Mouse (Mus musculus): ENCODE results near the gene Dbx1.
A peak's percentile ranks its signal among the peaks of the same experiment; 100 is the strongest.

The Dbx1 gene

DNA sequence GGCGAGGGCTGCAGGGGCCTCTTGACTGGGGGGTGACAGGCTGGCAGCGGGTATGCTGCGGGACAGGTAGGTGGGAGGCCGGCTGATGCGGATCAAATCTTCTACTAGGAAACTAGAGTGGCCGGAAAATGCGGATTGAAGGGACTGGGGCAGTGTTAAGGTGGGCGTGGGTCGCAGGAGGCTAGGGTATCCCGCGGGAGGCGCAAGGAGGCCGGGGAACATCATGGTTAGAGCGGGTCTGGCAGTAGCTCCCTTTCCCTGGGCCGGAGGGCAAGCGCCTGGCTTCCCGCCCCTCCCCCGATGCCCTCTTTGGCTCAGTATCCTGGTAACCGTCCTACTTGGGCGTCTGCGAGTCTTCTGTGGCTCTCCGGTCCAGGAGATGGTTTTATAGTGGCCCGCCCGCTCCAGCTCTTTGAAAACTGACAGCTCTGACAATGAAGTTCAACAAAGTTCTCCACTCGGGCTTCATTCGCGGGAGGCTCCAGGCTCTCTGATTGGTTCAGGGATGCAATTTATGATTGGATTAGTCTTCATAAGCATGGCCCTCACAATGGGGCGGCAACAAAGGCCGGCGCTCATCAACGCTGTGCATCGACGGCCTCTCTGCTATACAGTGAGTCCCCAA, at the start of gene Dbx1:
Dbx1 (minus strand) TSS at position 359 of the 625 bp plus-strand sequence.
- DNase-seq = no peak

DNA sequence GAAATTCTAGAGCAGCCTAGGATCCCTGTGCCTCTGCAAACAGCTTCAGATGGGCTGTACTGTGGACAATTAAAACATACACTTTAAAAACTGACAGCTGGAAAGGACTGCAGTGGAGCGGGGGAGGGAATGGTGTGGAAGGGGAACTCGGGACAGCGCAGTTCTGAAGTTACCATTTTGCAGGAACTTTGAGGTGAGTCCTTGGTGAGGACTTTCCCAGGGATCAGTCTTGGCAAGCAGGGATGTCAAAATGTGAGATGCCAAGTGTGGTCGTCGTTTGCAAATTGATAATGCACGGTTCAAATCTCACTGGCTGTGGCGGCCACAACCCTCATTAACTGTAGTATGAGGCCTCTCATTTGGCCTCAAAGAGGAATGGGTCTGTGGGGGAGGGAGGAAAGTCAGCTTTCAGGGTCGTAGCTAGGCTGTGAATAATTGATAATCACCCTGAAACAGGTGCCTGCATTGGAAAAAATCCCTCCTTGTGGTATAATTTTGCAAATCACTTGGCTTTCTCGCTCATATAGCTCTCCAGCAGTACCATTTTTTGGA, 42.3 kb upstream of the Dbx1 start:
- no peak for DNase-seq

DNA sequence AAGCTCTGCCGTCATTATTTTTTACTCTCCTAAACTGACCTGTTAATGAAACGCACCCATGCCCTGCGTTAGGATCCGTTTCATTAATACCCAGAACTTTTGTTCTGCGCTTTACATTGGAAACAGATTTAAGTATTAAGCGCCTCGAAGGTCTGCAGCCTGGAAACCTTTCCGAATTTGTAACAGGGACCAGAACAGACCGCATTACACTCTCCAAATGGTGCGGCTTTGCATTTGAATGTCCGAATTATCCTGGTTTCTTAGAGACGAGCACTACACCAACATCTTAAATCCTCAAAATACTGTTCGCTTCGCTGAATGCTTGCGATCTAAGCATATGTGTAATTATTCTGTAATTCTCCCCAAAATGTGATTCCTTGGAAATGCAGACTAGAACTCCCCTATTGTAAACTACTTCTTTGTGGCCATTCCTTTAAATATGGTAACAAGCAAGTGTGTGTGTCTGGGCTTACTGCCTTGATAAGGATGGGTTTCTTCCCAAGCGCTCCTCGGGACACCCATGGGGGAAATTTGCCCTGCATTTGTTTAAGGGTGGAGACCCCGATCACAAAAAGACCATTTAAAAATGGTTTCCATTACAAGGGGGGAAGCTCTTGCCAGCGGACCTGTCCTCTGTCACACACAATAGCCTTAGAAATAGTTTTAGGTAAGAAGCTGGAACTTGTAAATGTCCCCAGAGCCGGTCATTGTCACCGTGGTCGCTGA, 41.6 kb upstream of the Dbx1 start:
- DNase-seq = no peak

DNA sequence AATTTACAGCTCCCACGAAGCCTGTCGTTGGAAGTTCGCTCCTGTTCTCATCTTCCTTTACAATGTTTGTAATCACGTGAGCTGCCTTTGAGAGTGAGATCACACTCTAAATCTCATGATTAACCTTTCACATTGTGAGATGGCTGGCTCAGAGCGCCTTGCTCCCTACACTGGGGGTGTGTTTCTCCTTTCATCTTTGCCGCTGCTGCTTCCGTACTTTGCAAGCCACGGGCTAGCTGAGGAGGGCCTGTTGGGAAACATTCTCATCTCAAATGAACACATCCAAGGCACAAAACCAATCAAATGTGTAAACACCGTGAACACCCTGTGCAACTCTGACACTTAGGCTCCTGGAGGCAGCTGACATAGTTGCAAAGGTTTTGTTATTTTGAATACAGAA, 40.5 kb upstream of the Dbx1 start:
- DNase-seq = no peak

DNA sequence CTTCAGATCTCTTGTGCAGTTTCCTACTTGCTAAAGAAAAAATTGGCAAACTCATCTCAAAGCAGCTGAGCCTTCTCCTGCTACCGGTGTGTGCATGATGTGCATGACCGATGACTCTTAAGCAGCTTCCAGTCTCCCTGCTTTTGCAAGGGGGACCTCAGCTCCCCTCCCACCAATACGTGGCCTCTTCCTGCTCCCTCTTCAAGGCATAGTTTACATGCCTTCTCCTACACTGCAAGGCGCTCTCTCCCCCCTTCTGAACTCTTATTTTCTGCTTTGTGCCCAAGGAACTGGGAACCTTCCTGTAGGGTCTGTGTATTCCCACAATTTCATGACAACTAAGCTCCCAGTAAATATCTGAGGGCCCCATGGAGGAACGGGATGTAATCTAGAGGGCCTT, 40.0 kb upstream of the Dbx1 start:
- no peak for DNase-seq

DNA sequence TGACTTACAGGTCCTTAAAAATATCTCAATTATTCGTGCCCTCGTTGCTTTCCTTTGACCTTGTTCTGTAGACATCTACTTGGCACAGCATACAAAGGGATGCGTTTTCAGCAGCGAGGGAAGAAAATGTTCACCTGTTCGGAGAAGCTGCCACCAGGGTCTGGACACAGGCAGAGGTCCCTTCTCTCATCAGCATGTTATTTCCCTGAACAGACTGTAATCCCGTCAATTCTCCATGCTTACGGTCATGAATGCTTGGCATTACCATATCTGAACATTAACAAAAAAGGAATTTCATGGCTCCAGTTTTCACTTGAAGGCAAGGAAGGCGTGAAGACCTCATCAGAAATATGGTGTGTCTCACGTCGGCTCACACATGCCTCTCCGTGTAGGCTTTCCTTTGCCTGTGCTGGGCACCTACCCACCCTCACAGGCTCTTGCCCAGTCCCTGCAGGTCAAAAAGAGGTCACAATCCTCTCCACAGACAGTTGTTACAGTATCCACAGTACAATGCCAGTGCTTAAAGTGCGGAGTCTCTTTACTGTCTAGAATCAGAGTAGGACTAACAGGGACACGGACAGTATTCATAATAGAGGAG, 31.7 kb upstream of the Dbx1 start:
- DNase-seq = no peak

DNA sequence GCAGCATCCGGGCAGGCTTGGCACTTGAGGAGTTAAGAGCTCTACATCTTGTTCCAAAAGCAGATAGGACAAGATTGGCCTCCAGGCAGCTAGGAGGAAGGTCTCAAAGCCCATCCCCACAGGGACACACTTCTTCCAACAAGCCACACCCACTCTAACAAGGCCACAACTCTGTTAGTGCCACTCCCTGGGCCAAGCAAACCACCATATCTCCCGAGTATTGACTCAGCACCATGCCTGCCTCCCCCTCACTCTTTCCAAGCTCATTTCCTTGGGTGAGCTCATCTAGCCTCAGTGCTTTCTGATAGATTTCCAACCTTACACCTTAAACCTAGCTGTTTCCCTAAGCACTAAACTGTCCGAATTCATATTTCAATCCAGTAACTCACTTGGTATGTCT, 26.9 kb upstream of the Dbx1 start:
- no peak for DNase-seq

DNA sequence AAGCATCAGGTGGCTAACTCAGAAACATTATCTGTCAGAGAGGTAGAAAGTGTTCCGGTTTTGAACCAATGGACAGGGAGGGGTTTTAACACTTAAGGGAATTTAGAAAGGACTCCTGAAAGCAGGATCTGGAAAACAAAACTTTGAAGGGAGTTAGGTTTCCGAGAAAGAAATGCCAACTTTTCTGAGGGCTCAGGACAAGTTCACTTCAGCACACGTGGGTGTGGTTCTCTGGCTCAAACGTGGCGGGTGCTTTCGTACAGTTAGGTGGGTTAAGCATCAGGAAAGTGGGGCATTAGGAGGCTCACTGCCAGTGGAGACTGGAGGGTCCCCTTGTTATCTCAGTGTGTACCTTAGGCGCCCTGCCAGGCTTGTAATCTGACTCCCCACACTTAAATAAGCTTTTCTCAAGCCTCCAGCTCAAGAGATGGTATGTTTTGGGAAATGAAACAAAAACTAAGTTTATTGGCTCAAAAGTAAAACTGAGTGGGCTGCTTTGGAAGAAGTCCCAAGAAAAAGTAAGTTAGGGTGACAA, 25.9 kb upstream of the Dbx1 start:
- DNase-seq = no peak

DNA sequence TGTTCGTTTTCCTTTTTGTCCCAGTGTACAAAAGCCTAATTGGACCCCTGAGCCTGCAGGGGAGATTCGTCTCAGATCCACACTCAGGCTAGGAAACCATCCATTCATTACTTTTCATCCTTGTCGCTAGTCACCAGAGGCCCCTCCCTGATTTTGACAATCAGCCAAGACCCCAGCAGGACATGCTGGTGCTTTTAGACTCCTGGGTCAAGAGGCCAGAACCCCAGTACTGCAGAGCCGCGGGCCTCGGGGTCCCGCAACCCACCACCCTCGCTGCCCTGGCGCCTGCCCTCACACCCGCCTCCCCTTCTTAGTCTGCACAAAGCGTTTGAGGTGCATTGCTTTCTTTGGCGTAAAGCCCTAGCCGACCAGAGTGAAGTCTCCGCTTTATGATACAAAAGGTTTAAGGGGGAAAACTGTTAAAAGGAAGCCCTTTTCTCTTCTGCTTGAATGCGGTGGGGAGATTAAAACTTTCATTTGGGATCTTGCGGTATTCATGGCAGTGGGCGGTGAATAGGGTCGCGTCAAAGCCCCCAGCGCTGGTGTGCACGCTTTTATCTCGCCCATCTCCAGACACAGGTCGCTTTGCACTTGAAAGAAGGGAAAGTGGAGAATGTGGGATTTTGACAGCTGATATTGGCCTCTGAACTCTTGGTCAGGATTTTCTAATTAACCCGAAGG, 25.3 kb upstream of the Dbx1 start:
- DNase-seq = no peak

DNA sequence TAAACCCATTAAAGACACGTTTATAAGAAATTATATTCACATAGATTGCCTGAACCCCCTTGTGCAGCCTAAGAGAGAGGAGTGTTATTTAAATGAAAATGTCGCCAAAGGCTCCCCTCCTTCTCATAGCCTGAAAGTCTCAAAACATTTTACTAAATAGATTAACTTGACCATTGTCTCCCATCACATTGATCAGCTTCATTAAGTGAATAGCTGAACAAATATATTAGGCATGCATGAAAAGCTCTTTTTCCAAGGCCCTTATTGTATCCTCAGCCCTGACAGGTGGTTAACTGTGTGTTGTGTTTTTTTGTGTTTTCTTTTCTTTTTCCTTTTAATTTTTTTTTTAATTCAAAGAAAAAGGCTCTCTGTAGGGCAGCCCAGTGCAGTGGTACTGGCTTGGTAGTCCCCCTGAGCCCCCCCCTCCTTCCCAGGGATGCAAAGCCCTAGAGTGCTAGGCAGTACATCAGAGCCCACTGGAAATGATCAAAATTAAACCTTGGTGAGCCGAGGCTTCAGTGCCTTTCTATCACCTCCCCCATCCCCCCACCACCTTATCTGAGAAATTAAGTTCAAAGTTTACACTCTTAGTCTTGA, 4.2 kb upstream of the Dbx1 start:
- DNase-seq = no peak

DNA sequence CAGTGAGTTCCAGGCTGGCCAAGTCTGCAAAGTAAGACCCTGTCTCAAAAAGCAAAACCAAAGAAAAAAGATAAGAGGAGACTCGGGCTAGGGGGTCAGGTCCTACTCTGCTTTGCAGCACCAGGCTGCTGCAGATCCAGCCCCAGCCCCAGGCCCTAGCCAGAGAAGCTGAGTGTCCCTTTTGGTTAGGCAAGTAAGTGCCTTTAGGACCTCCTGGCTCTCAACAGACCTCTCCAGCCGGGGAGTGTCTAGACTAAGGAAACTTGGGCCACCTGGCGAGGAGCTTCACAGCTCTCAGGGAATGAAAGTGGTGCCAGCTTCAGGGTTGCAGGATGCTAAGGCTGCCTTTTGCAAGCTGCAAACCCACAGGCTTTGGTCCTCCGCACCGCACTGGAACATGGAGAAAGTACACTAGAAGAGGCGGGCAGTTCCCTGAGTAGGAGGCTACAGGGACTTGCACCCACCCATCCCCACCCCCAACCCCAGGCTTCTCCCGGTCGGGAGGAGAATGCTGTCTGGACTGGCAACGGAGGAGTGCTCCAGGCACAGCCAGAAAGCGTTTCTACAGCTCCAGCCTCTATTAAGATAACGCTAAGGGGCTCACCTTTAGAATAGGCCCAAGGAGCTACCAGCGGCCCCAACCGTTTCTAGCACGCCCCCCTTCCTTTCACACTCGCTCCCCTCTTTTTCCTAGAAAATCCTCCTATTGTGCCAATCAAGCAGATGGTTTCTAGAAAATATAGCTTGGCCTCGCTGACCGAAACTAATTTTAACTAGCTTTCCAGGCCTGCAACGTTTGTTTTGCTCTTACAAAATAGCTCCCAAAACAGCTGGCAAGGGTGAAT, 3.4 kb upstream of the Dbx1 start:
- DNase-seq = no peak

DNA sequence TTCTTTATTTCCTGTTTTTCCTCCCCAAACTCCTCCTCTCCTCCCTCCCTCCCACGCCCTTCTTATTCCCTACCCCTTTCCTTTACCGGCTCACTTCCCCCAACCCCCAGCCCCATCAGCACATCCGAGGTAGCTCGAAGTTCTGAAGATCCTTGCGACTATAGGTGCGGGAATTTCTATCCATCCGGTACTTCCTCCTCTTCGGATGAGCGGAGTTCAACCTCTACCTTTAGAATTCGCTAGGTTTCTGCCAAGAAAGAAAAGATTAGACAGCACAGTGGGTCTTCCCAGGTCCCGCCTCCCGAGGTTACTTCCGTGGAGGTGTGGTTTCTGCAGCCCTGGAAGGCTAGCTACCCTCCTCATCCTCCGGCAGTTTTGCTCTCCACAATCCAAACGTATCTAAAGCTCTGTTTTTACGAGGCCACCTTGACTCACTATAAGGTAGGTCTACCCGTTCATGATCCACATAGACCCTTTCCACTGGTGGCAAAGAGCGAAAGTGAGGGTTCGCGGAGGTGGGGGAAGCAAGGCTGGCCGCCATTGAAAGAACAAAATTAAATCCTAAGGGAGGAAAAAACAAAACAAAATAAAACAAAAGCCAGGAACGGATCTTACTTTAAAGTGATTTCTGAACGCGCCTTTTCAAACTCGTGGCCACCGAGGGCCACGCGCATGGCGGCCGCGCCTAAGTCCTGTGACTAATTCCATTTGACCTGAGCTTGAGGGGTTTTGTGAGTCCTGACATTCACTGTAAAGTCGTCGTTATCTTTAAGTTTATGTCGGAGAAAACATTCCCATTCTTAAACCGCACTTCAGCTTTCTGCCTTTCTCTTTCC, 2.5 kb upstream of the Dbx1 start:
- no peak for DNase-seq

DNA sequence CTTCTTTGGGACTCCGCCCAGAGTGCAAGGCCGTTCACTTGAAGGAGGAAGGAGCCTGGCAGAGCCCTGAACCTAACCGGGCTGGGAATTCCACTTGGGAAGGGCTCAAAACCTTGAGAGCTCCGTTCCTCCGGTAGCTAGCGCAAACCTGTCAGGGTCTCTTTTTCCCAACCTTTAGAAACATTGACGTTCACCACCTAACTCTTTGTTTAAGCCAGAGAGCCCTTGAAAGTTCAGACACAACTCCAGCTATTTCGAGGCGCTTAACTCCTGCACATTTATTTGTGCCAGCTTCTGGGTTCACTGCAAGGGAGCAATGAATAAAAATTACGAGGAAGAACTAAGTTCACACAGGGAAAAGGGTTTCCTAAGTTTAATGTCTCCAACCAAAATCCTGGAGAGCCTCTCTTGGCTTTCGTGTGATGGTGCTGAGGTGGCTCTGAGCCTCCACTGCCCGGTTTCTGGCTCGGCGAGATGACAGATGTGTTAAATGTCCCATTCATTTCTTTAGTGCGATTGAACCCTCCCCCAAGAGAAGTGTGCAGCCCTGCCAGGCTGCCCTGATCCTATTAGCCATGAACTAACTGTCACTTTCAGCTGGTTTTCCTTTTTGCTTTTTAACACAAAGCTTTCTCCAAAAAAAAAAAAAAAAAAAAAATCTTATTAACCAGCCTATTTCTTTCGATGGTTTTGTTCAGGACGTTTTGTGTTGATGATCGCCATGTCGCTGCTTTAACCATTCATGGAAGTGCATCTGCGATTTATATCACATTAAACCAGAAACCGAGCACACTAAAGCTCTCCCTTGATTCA, 1.4 kb upstream of the Dbx1 start:
- no peak for DNase-seq

DNA sequence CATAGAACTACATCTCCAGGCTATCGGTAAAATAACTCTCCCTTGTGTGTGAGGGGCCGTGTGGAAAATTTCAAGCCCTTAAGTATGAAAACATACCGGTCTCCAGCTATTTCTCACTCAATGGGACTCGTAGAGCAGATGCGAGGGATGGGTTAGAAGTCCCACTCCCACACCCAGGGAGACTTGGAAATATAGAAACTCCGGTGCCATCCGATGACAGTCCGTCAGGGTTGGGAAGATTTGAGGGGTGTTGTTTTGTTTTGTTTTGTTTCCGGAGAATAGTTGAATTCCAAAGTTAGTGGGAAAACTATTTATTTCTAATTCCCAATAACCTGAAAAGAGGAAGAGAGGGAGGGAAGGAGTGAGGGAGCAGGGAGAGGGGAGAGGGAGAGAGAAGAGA, 632 bp upstream of the Dbx1 start:
- no peak for DNase-seq

DNA sequence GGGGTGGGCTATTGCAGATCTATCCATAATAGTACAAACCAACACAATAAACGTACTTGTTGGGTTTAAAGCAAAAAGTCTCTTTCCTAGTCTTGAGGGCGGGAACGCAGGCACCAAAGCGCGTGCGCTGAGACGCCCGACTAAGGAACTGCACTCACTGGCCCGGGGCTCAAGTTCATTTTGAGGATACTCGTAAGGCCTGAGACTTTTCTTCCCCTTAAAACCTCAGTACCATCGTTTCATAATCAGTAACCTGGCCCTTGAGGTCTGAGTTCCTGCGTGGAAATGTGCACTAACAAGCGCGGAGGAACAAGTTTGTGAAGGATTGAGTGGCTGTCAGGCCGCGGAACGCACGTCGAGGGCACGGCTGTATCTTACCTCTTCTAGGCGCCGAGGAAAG, 678 bp downstream of the Dbx1 start:
- DNase-seq = no peak

DNA sequence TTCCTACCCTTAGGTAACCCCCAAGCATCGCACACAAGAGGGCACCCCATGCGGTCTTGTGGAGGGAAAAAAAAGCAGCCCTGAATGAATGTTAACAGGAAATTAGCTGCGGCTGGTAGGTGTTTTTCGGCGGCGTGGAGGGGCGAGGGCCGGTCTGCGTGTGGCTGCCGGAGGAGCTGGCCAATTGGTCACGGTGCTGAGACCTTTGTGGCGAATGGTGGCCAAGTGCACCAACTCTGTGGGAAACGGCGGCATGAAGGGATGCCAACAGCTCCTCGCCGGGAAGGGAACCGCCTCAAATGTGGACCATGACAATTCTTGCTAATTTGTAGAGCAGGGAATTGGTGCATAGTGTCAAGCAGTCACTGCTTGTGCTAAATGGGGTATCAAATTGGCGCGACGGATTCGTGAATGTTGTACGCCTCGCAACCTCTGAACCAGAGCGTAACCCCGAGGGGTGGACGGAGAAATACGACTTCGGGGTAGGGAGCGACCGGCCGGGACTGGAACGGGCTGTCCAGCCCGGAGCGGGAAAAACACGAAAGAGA, 1.5 kb downstream of the Dbx1 start:
- no peak for DNase-seq

DNA sequence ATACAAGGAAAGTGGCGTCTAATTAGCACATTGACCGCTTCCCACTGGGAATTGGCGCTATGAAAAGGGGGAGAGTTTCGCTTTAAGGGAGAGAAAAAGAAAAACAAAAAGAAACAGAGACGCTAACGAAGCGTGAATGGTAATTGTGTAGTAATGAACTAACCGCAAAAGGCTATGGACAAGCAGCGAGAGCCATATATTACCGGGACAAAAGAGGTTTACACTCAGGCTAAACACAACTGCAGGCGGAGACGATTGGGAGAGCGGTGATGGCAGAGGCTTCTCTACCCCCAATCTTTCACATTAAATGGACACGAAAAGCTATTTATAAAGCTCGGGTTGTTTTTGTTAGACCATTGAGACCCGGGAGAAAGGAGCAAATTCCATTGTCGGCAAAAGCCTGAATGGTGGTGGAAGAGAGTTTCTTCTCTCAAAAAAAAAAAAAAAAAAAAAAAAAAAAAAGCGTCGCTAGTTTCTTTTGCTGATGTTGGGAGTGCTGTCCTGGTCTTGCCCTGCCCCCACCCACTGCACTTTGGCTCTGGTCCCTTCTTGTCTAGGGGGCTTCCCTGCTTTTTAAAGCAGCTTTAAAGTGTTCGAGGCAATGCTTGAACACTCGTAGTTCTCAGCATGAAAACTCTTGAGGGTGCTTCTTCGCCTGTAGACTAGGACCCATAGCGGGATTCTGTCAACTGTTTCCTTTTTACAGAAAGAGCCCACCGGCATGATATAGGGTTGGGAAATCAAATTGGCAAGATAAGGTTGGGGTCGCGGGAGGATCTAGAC, 2.2 kb downstream of the Dbx1 start:
- no peak for DNase-seq

DNA sequence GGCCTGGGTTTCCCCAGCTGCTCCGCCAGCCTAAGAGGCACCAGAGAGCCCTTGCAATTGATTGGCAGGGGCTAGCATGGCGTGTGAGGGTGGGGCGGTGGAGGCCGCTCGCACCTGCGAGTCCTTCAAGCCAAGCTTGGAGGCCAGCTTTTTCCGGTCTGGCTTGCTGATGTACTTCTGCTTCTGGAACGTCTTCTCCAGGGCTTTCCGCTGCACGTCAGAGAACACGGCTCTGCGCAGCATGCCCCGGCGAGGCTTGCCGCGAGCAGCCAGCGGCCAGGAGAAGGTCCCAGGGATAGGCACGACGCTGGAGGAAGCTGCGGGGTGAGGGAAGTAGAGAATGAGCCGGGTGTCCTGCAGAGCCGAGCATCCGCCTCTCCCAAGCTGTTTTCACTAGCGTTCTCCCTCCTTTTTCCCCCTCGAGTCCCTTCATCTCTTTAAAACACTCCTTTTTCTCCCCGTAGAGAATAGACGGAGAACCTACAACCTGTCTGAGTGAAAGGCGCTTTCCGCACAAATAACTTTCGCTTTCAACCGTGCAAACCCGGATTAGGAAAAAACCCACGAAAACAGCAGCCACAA, 3.2 kb downstream of the Dbx1 start:
- peak; percentile 34 for DNase-seq

DNA sequence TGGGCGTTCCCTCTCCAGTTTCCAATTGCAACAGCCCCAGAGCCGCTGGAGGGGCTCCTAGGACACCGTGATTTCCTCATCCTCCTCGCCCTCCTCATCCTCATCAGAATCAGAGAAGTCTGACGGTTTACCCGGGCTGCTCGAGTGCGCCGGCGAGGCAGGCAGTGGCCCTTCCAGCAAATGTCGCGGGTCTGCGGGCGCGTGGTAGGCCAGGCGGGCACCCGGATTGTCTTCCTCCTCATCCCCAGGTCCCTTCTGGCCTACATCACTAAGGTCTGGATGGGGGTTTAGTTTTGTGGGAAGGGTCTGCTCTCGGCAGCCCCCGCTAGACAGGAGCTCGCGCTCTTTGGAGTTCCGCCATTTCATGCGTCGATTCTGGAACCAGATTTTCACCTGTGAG, 4.3 kb downstream of the Dbx1 start:
- DNase-seq = no peak
